Mouse (Mus musculus): Measurements from ENCODE around the gene Gfod1. TPM values are rescaled to one million over a fixed set of nuclear protein-coding genes. Genes with fewer than 3 reads are reported as not detected.

The Gfod1 gene
- polyA plus RNA-seq, 1 experiment from 2014 or later, result 1.3 TPM

- no peaks in the 10 kb centered on the region for H3K27me3 ChIP-seq (ENCODE audit: control insufficient read depth, insufficient read depth, low read length)
- no peaks in the 10 kb centered on the region for H3K36me3 ChIP-seq (ENCODE audit: control insufficient read depth, insufficient read depth, low read length)
- WGBS, result 20% methylated on average over 13 of the region's 13 CpGs
- ATAC-seq (ENCODE audit: insufficient number of reproducible peaks, insufficient read depth, low FRiP score, low read depth), result peak; percentile 82
- no peak overlapping the region for H3K4me3 ChIP-seq (ENCODE audit: control insufficient read depth in 1 of 2, insufficient read depth in 1 of 2, low read depth in 1 of 2, low read length in 2 of 2)
- H3K9ac ChIP-seq (ENCODE audit: low read length), result peak overlapping the region; percentile 66
- no peaks in the 10 kb centered on the region for H3K9me3 ChIP-seq (ENCODE audit: control insufficient read depth, low read length)
- peaks cover 64 to 96% of the 10 kb centered on the region in 2 experiments for H3K4me1 ChIP-seq (ENCODE audit: control insufficient read depth in 2 of 2, insufficient read depth in 2 of 2, low read length in 2 of 2)
- peak overlapping the region; percentile 94 to 95 for H3K27ac ChIP-seq (replicated peaks in 1 of 2; ENCODE audit: control insufficient read depth in 1 of 2, insufficient read depth in 1 of 2, low read depth in 2 of 2, low read length in 2 of 2)
- H3K4me2 ChIP-seq (ENCODE audit: low read length), result peak overlapping the region; percentile 2; the same call in 1 of the 2 replicates
Observed at GRCm38 (mm10) chr13:43231965-43232860, 71.8 kb downstream of the Gfod1 start.

DNA sequence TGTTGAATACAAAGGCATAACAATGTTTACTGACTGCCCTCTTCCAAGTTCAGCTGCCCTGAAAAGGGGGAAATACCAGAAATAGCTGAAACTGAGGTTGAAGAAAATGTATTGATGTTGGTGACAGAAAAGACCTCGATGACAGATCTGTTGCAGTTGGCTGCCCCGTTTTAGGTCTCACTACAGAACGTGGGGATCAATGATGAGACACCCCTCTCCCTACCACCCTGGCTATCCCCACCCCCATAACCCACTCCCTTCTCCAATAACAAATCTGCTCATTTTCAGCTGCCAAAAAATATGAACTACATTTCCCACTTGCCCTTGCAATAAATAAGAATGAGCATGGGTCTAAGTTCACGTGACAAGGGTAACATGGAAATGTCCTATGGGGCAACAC, 73.1 kb downstream of the Gfod1 start:
- Histone ChIP-seq H3K36me3 (ENCODE audit: control insufficient read depth, insufficient read depth, low read length) (no peaks in the 10 kb centered on the region), H3K27ac (replicated peaks in 1 of 2; ENCODE audit: control insufficient read depth in 1 of 2, insufficient read depth in 1 of 2, low read depth in 2 of 2, low read length in 2 of 2) (peak overlapping the region; percentile 94 to 95), H3K27me3 (ENCODE audit: control insufficient read depth, insufficient read depth, low read length) (no peaks in the 10 kb centered on the region), H3K4me3 (ENCODE audit: control insufficient read depth in 1 of 2, insufficient read depth in 1 of 2, low read depth in 1 of 2, low read length in 2 of 2) (no peak overlapping the region), H3K9me3 (ENCODE audit: control insufficient read depth, low read length) (no peaks in the 10 kb centered on the region), H3K4me1 (ENCODE audit: control insufficient read depth in 2 of 2, insufficient read depth in 2 of 2, low read length in 2 of 2) (peaks cover 64 to 96% of the 10 kb centered on the region in 2 experiments), H3K9ac (ENCODE audit: low read length) (peak overlapping the region; percentile 36; the same call in 1 of the 2 replicates), H3K4me2 (ENCODE audit: low read length) (no peak overlapping the region)
- 52% methylated on average over 4 of the region's 4 CpGs for WGBS
- no peak for ATAC-seq (ENCODE audit: insufficient number of reproducible peaks, insufficient read depth, low FRiP score, low read depth)

GRCm38 (mm10) chr13:43230238-43230637, 73.7 kb downstream of the Gfod1 start:
- Histone ChIP-seq H3K9me3 (ENCODE audit: control insufficient read depth, low read length) (0 out of 2 replicates have a peak, but pooled peaks cover under 1% of the 10 kb centered on the region), H3K4me2 (ENCODE audit: low read length) (no peak overlapping the region), H3K36me3 (ENCODE audit: control insufficient read depth, insufficient read depth, low read length) (no peaks in the 10 kb centered on the region), H3K27ac (replicated peaks in 1 of 2; ENCODE audit: control insufficient read depth in 1 of 2, insufficient read depth in 1 of 2, low read depth in 2 of 2, low read length in 2 of 2) (peak overlapping the region; percentile 62 to 94), H3K27me3 (ENCODE audit: control insufficient read depth, insufficient read depth, low read length) (no peaks in the 10 kb centered on the region), H3K9ac (ENCODE audit: low read length) (peak overlapping the region; percentile 36; the same call in 1 of the 2 replicates), H3K4me1 (ENCODE audit: control insufficient read depth in 2 of 2, insufficient read depth in 2 of 2, low read length in 2 of 2) (peaks cover 58 to 94% of the 10 kb centered on the region in 2 experiments), H3K4me3 (ENCODE audit: control insufficient read depth in 1 of 2, insufficient read depth in 1 of 2, low read depth in 1 of 2, low read length in 2 of 2) (no peak overlapping the region)
- 36% methylated on average over 6 of the region's 6 CpGs for WGBS
- no peak for ATAC-seq (ENCODE audit: insufficient number of reproducible peaks, insufficient read depth, low FRiP score, low read depth)

DNA sequence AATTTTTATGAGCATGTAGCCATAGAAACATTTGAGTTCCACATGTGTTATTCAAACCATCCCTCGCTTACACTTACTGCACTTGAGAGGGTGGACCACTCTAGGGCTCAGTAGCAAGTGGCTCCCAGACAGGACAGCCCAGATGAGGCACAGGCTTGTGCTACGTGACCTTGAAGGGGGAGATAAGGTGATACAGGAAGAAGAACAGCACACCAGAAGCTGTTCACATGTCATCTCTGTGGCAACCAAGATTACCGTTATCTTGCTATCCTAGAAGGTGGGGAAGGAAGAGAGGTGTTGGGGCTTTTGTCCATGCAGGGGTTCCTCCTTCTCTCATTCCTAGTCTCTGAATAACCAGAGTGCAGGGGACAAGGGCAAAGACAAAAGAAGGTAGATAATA, 74.2 kb downstream of the Gfod1 start:
- peaks cover 54 to 90% of the 10 kb centered on the region in 2 experiments for H3K4me1 ChIP-seq (ENCODE audit: control insufficient read depth in 2 of 2, insufficient read depth in 2 of 2, low read length in 2 of 2)
- 24% methylated on average over 3 of the region's 3 CpGs for WGBS
- ATAC-seq (ENCODE audit: insufficient number of reproducible peaks, insufficient read depth, low FRiP score, low read depth), result no peak
- H3K9me3 ChIP-seq (ENCODE audit: control insufficient read depth, low read length), result peaks cover 5% of the 10 kb centered on the region; the same call in 1 of the 2 replicates
- no peak overlapping the region for H3K4me2 ChIP-seq (ENCODE audit: low read length)
- no peaks in the 10 kb centered on the region for H3K27me3 ChIP-seq (ENCODE audit: control insufficient read depth, insufficient read depth, low read length)
- H3K36me3 ChIP-seq (ENCODE audit: control insufficient read depth, insufficient read depth, low read length), result no peaks in the 10 kb centered on the region
- no peak overlapping the region for H3K4me3 ChIP-seq (ENCODE audit: control insufficient read depth in 1 of 2, insufficient read depth in 1 of 2, low read depth in 1 of 2, low read length in 2 of 2)
- H3K27ac ChIP-seq (replicated peaks in 1 of 2; ENCODE audit: control insufficient read depth in 1 of 2, insufficient read depth in 1 of 2, low read depth in 2 of 2, low read length in 2 of 2), result peak overlapping the region; percentile 62 to 94
- peak overlapping the region; percentile 36; the same call in 1 of the 2 replicates for H3K9ac ChIP-seq (ENCODE audit: low read length)

GRCm38 (mm10) chr13:43228141-43228540, 75.8 kb downstream of the Gfod1 start:
- Histone ChIP-seq H3K4me1 (ENCODE audit: control insufficient read depth in 2 of 2, insufficient read depth in 2 of 2, low read length in 2 of 2) (peaks cover 55 to 79% of the 10 kb centered on the region in 2 experiments), H3K9ac (ENCODE audit: low read length) (no peak overlapping the region; the same call in 1 of the 2 replicates), H3K4me3 (ENCODE audit: control insufficient read depth in 1 of 2, insufficient read depth in 1 of 2, low read depth in 1 of 2, low read length in 2 of 2) (no peak overlapping the region), H3K4me2 (ENCODE audit: low read length) (peak overlapping the region; percentile 29; the same call in 1 of the 2 replicates), H3K27me3 (ENCODE audit: control insufficient read depth, insufficient read depth, low read length) (no peaks in the 10 kb centered on the region), H3K9me3 (ENCODE audit: control insufficient read depth, low read length) (peaks cover 5% of the 10 kb centered on the region; the same call in 1 of the 2 replicates), H3K36me3 (ENCODE audit: control insufficient read depth, insufficient read depth, low read length) (no peaks in the 10 kb centered on the region), H3K27ac (replicated peaks in 1 of 2; ENCODE audit: control insufficient read depth in 1 of 2, insufficient read depth in 1 of 2, low read depth in 2 of 2, low read length in 2 of 2) (no peak overlapping the region; a peak in 1 of 4 replicates)
- ATAC-seq (ENCODE audit: insufficient number of reproducible peaks, insufficient read depth, low FRiP score, low read depth), result no peak
- 33% methylated on average over 6 of the region's 6 CpGs for WGBS

DNA sequence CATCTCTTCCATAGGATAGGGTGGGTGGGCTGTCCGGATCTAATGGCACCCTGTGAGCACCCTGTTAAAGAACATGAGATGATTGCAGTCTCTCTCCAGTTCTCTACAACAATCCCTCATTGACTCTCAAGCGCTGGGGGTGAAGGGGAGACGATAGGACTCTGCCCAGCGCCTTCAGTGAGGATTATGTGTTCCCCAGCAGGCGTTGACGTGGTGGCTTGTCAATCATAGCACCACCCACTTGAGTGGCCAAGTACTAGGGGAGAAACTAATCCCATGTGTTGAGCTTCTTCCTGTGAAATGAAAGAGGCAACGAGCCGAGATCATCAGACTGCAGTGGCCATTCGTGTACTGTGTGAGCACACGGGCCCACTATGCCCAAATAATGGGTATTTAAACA, 77.9 kb downstream of the Gfod1 start:
- 24% methylated on average over 10 of the region's 10 CpGs for WGBS
- Histone ChIP-seq H3K27me3 (ENCODE audit: control insufficient read depth, insufficient read depth, low read length) (no peaks in the 10 kb centered on the region), H3K27ac (replicated peaks in 1 of 2; ENCODE audit: control insufficient read depth in 1 of 2, insufficient read depth in 1 of 2, low read depth in 2 of 2, low read length in 2 of 2) (peak overlapping the region; percentile 8 to 48; a peak in 3 of 4 replicates), H3K4me1 (ENCODE audit: control insufficient read depth in 2 of 2, insufficient read depth in 2 of 2, low read length in 2 of 2) (peaks cover 38 to 59% of the 10 kb centered on the region in 2 experiments), H3K4me2 (ENCODE audit: low read length) (peak overlapping the region; percentile 45), H3K4me3 (ENCODE audit: control insufficient read depth in 1 of 2, insufficient read depth in 1 of 2, low read depth in 1 of 2, low read length in 2 of 2) (no peak overlapping the region), H3K36me3 (ENCODE audit: control insufficient read depth, insufficient read depth, low read length) (no peaks in the 10 kb centered on the region), H3K9me3 (ENCODE audit: control insufficient read depth, low read length) (peaks cover 5% of the 10 kb centered on the region; the same call in 1 of the 2 replicates), H3K9ac (ENCODE audit: low read length) (peak overlapping the region; percentile 40; the same call in 1 of the 2 replicates)
- ATAC-seq (ENCODE audit: insufficient number of reproducible peaks, insufficient read depth, low FRiP score, low read depth), result peak; percentile 51; the same call in 1 of the 2 replicates

DNA sequence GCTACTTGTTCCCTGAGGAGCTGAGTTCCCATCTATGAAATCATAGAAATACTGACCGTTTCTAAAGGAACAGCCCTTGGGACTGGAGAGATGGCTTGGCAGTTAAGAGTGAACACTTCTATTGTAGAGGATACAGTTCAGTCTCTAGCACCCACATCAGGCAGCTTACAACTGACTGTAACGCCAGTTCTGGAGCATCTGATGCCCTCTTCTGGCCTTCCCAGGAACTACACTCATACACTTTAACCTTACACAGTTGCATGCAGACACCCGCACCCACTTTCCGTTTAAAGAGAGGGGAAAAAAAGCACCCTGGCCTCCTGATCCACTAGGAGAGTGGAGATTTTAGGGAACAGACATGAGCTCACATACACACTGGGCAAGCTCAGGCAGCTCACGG, 78.8 kb downstream of the Gfod1 start:
- Histone ChIP-seq H3K27ac (replicated peaks in 1 of 2; ENCODE audit: control insufficient read depth in 1 of 2, insufficient read depth in 1 of 2, low read depth in 2 of 2, low read length in 2 of 2) (no peak overlapping the region), H3K9ac (ENCODE audit: low read length) (no peak overlapping the region), H3K4me2 (ENCODE audit: low read length) (no peak overlapping the region), H3K9me3 (ENCODE audit: control insufficient read depth, low read length) (peaks cover 5% of the 10 kb centered on the region; the same call in 1 of the 2 replicates), H3K4me3 (ENCODE audit: control insufficient read depth in 1 of 2, insufficient read depth in 1 of 2, low read depth in 1 of 2, low read length in 2 of 2) (no peak overlapping the region), H3K36me3 (ENCODE audit: control insufficient read depth, insufficient read depth, low read length) (no peaks in the 10 kb centered on the region), H3K27me3 (ENCODE audit: control insufficient read depth, insufficient read depth, low read length) (no peaks in the 10 kb centered on the region), H3K4me1 (ENCODE audit: control insufficient read depth in 2 of 2, insufficient read depth in 2 of 2, low read length in 2 of 2) (peaks cover 30 to 50% of the 10 kb centered on the region in 2 experiments)
- ATAC-seq (ENCODE audit: insufficient number of reproducible peaks, insufficient read depth, low FRiP score, low read depth), result no peak
- WGBS, result 78% methylated on average over 5 of the region's 5 CpGs

Measured in heart, embryonic 14.5 days (tissue).